Mouse (Mus musculus) splenic B cell, adult 2 months (primary cell): ENCODE measurements around the gene Mrpl4.
"Not testable (repeated sequence)": the region's sequence is repeated elsewhere in the genome, so short reads cannot be mapped to it uniquely, and the experiment has no call there.

Experiments
- DNase-seq: peaks from one replicate; pipeline ENCODE4 v3.0.0-alpha.2; 2011; ENCODE audit warnings: low read depth, low spot score
- H3K27me3 ChIP-seq: 2 replicates; pipeline ENCODE4 v1.6.1; 2012; ENCODE audit warnings: mild to moderate bottlenecking, low read length, moderate library complexity, mixed read lengths; ENCODE audit not compliant: control insufficient read depth, poor library complexity, insufficient read depth, severe bottlenecking
- H3K36me3 ChIP-seq: 2 replicates; pipeline ENCODE4 v1.6.1; 2012; ENCODE audit warnings: mild to moderate bottlenecking, low read length, moderate library complexity, mixed read lengths; ENCODE audit not compliant: control insufficient read depth, poor library complexity, insufficient read depth, severe bottlenecking

Gene Mrpl4

DNA sequence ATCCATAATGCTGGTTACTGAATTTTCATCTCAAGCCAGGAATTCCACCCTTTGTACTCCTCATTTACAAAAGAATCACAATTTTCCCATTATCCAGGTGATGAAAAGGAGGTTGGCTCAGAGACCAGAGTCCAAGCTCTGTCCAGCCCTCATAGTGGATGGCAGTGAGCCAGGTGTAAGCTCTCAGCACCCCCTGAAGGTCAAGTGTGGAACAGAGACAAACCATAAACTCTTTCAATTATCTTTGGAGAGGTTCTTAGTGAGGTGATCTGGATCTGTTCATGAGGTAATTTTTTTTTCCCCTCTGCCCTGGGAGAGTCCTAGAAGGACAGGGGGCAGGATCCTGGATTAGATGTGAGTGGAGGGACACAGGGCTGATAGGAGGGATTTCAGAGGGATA is 1.7 kb upstream of the Mrpl4 start:
- Histone ChIP-seq H3K27me3 (no peaks in the 10 kb centered on the region), H3K36me3 (no peaks in the 10 kb centered on the region)
- DNase-seq: peak; percentile 31

- H3K27me3 ChIP-seq: no peaks in the 10 kb centered on the region
- peaks cover 3% of the 10 kb centered on the region for H3K36me3 ChIP-seq
- DNase-seq: no peak
Observed at GRCm38 (mm10) chr9:21001651-21002200, 812 bp upstream of the Mrpl4 start.

DNA sequence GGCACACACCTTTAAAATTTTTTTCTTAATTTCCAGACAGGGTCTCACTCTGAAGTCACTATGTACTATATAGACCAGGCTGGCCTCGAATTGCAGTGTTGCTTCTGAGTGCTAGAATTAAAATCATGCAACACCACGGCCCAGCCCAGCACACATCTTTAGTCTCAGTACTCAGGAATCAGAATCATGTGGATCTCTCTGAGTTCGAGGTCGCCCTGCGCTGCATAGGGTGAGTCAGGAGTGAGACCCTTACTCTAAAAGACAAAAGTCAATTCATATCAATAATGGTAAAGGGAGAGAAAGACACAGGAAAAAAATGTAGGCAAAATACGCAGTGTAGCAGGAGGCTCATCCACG is 290 bp upstream of the Mrpl4 start:
- peak; percentile 15 for DNase-seq
- H3K27me3 ChIP-seq: no peaks in the 10 kb centered on the region
- peaks cover 7% of the 10 kb centered on the region for H3K36me3 ChIP-seq

- Histone ChIP-seq H3K27me3 (no peaks in the 10 kb centered on the region), H3K36me3 (peaks cover 13% of the 10 kb centered on the region)
- no peak for DNase-seq
Observed at GRCm38 (mm10) chr9:21007313-21007952, 4.9 kb downstream of the Mrpl4 start.

- H3K36me3 ChIP-seq: peaks cover 13% of the 10 kb centered on the region
- DNase-seq: no peak
- H3K27me3 ChIP-seq: no peaks in the 10 kb centered on the region
Observed at GRCm38 (mm10) chr9:21008007-21008406, 5.5 kb downstream of the Mrpl4 start.

GRCm38 (mm10) chr9:21010362-21010761 is 7.8 kb downstream of the Mrpl4 start:
- DNase-seq: no peak
- H3K27me3 ChIP-seq: no peaks in the 10 kb centered on the region
- peaks cover 13% of the 10 kb centered on the region for H3K36me3 ChIP-seq

DNA sequence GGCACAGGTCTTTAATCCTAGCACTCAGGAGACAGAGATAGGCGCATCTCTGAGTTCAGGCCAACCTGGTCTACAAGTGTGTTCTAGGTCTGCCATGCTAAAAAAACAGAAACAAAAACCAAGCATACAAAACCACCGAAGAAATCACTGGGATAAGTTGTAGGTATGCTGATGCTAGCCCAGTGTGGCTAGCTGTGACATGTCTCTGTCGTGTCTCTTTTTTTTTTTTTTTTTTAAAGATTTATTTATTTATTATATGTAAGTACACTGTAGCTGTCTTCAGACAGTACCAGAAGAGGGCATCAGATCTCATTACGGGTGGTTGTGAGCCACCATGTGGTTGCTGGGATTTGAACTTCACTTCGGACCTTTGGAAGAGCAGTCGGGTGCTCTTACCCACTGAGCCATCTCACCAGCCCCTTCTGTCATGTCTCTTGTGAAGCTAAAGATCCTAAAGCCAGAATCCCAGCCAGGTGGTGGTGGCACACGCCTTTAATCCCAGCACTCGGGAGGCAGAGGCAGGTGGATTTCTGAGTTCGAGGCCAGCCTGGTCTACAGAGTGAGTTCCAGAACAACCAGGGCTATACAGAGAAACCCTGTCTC is 8.5 kb downstream of the Mrpl4 start:
- not testable (repeated sequence) for H3K27me3 ChIP-seq, DNase-seq
- H3K36me3 ChIP-seq: peaks cover 13% of the 10 kb centered on the region

DNA sequence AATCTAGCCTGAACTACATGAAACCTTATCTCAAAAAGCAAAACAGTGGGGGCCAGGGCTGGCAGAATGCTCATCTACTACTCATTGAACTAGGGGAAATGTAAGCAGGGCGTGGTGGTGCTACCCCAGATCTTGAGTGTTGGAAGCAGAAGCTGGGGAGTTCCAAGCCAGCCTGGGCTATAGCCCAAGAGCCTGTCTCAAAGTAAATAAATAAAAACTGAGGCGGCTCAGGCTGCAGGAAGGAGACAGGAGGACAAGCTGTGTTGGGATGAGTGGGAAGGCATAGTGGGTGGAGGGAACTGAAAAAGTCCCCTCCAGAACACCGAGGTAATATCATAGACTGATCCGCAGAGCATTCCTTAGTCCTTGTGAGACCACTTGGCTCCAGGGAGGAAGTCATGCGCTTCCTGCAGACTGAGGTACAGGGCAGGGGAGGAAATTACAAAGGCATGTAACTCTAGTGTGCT is 9.3 kb downstream of the Mrpl4 start:
- H3K36me3 ChIP-seq: peaks cover 8% of the 10 kb centered on the region
- DNase-seq: no peak
- H3K27me3 ChIP-seq: no peaks in the 10 kb centered on the region

DNA sequence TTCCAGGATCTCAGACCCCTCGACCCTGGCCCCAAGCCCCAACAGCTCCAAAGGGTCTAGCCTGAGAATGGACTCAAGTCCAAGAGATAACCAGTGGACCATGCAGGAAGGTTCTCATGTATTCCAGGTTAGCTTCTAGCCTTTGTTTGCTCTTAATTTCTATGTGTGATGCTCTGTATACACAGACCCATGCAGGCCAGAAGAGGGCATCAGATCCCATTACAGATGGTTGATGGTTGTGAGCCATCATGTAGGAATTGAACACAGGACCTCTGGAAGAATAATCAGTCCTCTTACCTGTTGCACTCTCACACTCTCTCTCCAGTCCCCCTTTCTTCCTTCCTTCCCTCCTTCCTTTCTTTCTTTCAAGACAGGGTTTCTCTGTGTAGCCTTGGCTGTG is 9.8 kb downstream of the Mrpl4 start:
- no peak for DNase-seq
- H3K36me3 ChIP-seq: peaks cover 5% of the 10 kb centered on the region; the same call in 1 of the 2 replicates

DNA sequence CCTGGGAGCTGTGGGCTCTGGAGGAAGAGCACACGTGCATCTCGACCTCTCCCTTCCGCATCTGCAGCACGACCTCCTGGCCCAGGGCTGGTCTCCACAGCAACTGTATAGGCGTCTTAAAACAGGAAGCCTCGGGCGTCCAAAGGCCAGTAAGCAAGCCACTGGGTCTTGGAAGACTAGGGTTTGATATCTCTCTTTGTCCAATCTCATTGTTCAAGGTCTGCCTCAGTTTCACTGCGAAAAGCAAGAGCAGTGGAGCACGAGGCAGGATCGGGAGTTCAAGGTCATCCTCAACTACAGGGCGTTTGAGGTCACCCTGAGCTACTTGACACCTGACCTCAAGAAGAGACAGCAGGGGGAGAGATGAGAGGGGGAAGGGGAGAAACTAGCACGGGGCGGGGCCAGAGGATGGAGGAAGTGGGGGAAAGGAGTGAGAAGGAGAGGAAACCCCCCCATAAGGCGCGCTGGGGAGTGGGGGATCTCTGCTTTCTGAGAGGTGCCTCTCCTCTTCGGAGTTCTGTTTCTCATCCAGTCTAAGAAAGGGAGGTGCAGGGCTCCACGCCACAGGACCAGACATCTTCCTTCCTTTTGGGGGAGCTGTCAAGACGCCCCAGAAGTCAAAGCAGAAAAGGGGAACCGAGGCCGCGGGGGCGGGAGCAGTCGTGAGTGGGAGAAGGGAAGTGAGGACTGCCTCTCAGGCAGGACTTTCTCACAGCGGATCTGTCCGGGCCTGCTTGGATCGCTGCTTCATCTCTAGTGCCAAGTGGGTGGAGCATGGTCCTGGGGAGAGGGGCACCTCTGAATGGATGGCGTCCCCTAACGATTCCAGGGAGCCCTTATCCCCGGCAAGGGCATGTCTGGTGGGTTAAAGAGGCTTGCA is 12.4 kb downstream of the Mrpl4 start:
- Histone ChIP-seq H3K36me3 (0 out of 2 replicates have a peak, but pooled peaks cover 3% of the 10 kb centered on the region), H3K27me3 (no peaks in the 10 kb centered on the region)
- peak; percentile 90 for DNase-seq

More for the DNA sequence above, 9.8 kb downstream of the Mrpl4 start:
- H3K27me3 ChIP-seq: no peaks in the 10 kb centered on the region

DNA sequence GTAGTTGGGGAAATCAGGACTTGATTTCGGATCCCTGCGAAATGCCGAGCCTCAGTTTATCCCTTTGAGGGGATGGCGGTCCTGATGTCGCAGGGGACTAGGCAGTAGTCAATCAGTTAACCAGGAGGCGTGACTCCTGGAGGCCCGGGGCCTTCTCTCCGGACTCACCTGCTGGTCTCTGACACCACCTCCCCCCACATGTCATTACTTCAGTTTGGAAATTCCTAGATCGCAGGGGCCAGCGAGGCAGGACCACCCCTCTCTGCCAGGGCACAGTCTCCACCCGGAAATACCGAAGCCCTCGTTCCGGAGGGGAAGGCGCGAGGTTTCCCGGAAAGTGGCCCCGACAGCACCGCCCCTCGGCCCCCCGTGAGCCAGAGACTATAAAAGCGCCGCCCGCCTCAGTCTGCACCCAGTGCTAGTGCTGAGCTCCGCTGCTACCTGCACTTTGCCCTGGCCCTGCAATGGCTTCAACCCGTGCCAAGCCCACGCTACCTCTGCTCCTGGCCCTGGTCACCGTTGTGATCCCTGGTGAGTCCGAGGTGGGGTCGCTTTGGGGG is 13.1 kb downstream of the Mrpl4 start, which contains the start of gene Icam1:
Gene Icam1, plus strand, starts transcription at position 415 of the 560 bp plus-strand sequence.
- peak; percentile 81 for DNase-seq
- Histone ChIP-seq H3K27me3 (no peaks in the 10 kb centered on the region), H3K36me3 (0 out of 2 replicates have a peak, but pooled peaks cover 3% of the 10 kb centered on the region)

GRCm38 (mm10) chr9:21016331-21017176 is 14.0 kb downstream of the Mrpl4 start:
- H3K27me3 ChIP-seq: no peaks in the 10 kb centered on the region
- H3K36me3 ChIP-seq: peaks cover 3% of the 10 kb centered on the region; the same call in 1 of the 2 replicates
- DNase-seq: peak; percentile 60

GRCm38 (mm10) chr9:21017177-21017575 is 14.6 kb downstream of the Mrpl4 start:
- DNase-seq: no peak
- Histone ChIP-seq H3K36me3 (peaks cover 6% of the 10 kb centered on the region; the same call in 1 of the 2 replicates), H3K27me3 (no peaks in the 10 kb centered on the region)

GRCm38 (mm10) chr9:21018600-21018999 is 16.1 kb downstream of the Mrpl4 start:
- no peak for DNase-seq
- no peaks in the 10 kb centered on the region for H3K27me3 ChIP-seq
- H3K36me3 ChIP-seq: peaks cover 6% of the 10 kb centered on the region; the same call in 1 of the 2 replicates
